Mouse (Mus musculus): ENCODE measurements around the gene Olfr917. TPM values are rescaled to one million over a fixed set of nuclear protein-coding genes. Genes with fewer than 3 reads are reported as not detected.

Gene Olfr917
- polyA plus RNA-seq (2016; fragmentation: Nextera tagmentation; extraction: Ambion mirVana): not detected in 2 replicates

- DNase-seq (ENCODE audit: extremely low spot score, low spot score): no peak
- H3K27ac ChIP-seq: no peak within 1 kb of the TSS
- 94% methylated on average over 1 of the region's 1 CpGs for WGBS
- H3K27me3 ChIP-seq (ENCODE audit: poor library complexity, severe bottlenecking): no peaks in the 10 kb centered on the region
- no peaks in the 10 kb centered on the region for H3K36me3 ChIP-seq (replicated peaks)
- no peaks in the 10 kb centered on the region for H3K4me1 ChIP-seq
- H3K4me3 ChIP-seq: no peak within 1 kb of the TSS
- H3K9me3 ChIP-seq: no peaks in the 10 kb centered on the region
Observed at GRCm38 (mm10) chr9:38665742-38666141, at the start of gene Olfr917. TSS of gene Olfr917 (minus strand) at chr9:38665842.

DNA sequence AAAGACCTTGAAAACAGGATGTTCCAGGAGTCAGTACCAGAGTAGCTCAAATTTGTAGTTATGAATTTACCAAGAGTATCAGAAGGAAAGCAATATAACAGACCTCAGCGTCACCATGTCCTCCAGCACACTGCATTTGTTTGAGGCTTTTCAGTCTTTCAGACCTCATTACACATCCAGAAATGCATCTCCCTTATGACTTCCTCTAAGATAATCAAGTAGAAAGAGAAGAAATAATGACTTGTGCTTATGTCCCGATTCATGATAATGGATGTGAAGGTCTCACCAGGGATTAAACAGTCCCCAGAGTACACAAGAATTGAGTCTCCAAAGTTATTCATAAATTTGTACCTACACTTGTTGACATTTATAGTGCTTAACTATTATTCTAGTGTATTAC lies 8.9 kb upstream of the Olfr917 start, which contains the start of gene Olfr918:
Gene Olfr918 (minus strand): TSS at position 101 of the 400 bp plus-strand sequence.
- no peak within 1 kb of the TSS for H3K27ac ChIP-seq
- H3K4me3 ChIP-seq: no peak within 1 kb of the TSS
- DNase-seq (ENCODE audit: extremely low spot score, low spot score): no peak
- WGBS: 97% methylated on average over 2 of the region's 2 CpGs
- no peaks in the 10 kb centered on the region for H3K4me1 ChIP-seq
- H3K9me3 ChIP-seq: no peaks in the 10 kb centered on the region
- no peaks in the 10 kb centered on the region for H3K36me3 ChIP-seq (replicated peaks)
- H3K27me3 ChIP-seq (ENCODE audit: poor library complexity, severe bottlenecking): no peaks in the 10 kb centered on the region

DNA sequence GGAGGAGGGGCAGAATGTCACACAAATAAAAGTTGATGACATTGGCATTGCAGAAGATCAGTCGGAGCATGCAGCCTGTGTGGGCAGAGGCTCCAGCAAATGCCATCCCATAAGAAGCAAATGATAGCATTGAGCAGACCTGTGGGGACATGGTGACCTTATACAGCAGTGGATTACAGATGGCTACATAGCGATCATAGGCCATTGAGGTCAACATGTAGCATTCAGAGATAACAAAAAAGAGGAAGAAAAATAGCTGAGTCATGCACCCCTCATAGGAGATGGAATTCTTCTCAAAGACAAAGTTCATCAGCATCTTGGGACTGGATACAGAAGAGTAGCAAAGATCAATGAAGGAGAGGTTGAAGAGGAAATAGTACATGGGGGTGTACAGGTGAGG lies 7.2 kb upstream of the Olfr917 start:
- Histone ChIP-seq H3K27me3 (ENCODE audit: poor library complexity, severe bottlenecking) (no peaks in the 10 kb centered on the region), H3K9me3 (no peaks in the 10 kb centered on the region), H3K4me3 (no peak overlapping the region), H3K27ac (no peak overlapping the region), H3K36me3 (replicated peaks) (no peaks in the 10 kb centered on the region), H3K4me1 (no peaks in the 10 kb centered on the region)
- no peak for DNase-seq (ENCODE audit: extremely low spot score, low spot score)
- WGBS: 90% methylated on average over 2 of the region's 2 CpGs

- no peak for DNase-seq (ENCODE audit: extremely low spot score, low spot score)
- Histone ChIP-seq H3K4me1 (no peaks in the 10 kb centered on the region), H3K9me3 (no peaks in the 10 kb centered on the region), H3K4me3 (no peak within 1 kb of the TSS), H3K27ac (no peak within 1 kb of the TSS), H3K27me3 (ENCODE audit: poor library complexity, severe bottlenecking) (no peaks in the 10 kb centered on the region), H3K36me3 (replicated peaks) (no peaks in the 10 kb centered on the region)
- 77% methylated on average over 1 of the region's 1 CpGs for whole genome bisulfite sequencing
Observed at GRCm38 (mm10) chr9:38659775-38660174, 5.9 kb downstream of the Olfr917 start, which contains the start of gene Olfr916. TSS of gene Olfr916 (minus strand) at chr9:38659875.

- H3K27ac ChIP-seq: no peak overlapping the region
- WGBS: 85% methylated on average over 4 of the region's 4 CpGs
- no peak for DNase-seq (ENCODE audit: extremely low spot score, low spot score)
Observed at GRCm38 (mm10) chr9:38632406-38632805, 33.2 kb downstream of the Olfr917 start.

More at GRCm38 (mm10) chr9:38632406-38632805, 33.2 kb downstream of the Olfr917 start:
- Histone ChIP-seq H3K4me1 (no peaks in the 10 kb centered on the region), H3K27me3 (ENCODE audit: poor library complexity, severe bottlenecking) (no peaks in the 10 kb centered on the region), H3K9me3 (peaks cover 8% of the 10 kb centered on the region), H3K4me3 (no peak overlapping the region), H3K36me3 (replicated peaks) (no peaks in the 10 kb centered on the region)

Other genes starting within 250 kb of the Olfr917 start
- gene Olfr901, start 236.4 kb downstream of the Olfr917 start, polyA plus RNA-seq (2016; fragmentation: Nextera tagmentation; extraction: Ambion mirVana): not detected in 2 replicates
- not detected in 2 replicates for gene Olfr902, start 218.2 kb downstream of the Olfr917 start, polyA plus RNA-seq (2016; fragmentation: Nextera tagmentation; extraction: Ambion mirVana)
- not detected in 2 replicates for gene Olfr904, start 202.7 kb downstream of the Olfr917 start, polyA plus RNA-seq (2016; fragmentation: Nextera tagmentation; extraction: Ambion mirVana)
- not detected in 2 replicates for gene Olfr905, start 194.7 kb downstream of the Olfr917 start, polyA plus RNA-seq (2016; fragmentation: Nextera tagmentation; extraction: Ambion mirVana)
- not detected in 2 replicates for gene Olfr906, start 178.8 kb downstream of the Olfr917 start, polyA plus RNA-seq (2016; fragmentation: Nextera tagmentation; extraction: Ambion mirVana)
- not detected in 2 replicates for gene Olfr907, start 170.0 kb downstream of the Olfr917 start, polyA plus RNA-seq (2016; fragmentation: Nextera tagmentation; extraction: Ambion mirVana)
- gene Olfr911-ps1, start 144.3 kb downstream of the Olfr917 start, polyA plus RNA-seq (2016; fragmentation: Nextera tagmentation; extraction: Ambion mirVana): not detected in 2 replicates
- not detected in 2 replicates for gene Olfr910, start 128.0 kb downstream of the Olfr917 start, polyA plus RNA-seq (2016; fragmentation: Nextera tagmentation; extraction: Ambion mirVana)
- not detected in 2 replicates for gene Olfr912, start 85.7 kb downstream of the Olfr917 start, polyA plus RNA-seq (2016; fragmentation: Nextera tagmentation; extraction: Ambion mirVana)
- gene Olfr913, start 73.1 kb downstream of the Olfr917 start, polyA plus RNA-seq (2016; fragmentation: Nextera tagmentation; extraction: Ambion mirVana): not detected in 2 replicates
- not detected in 2 replicates for gene Olfr914, start 60.7 kb downstream of the Olfr917 start, polyA plus RNA-seq (2016; fragmentation: Nextera tagmentation; extraction: Ambion mirVana)
- gene Olfr916, start 6.0 kb downstream of the Olfr917 start, polyA plus RNA-seq (2016; fragmentation: Nextera tagmentation; extraction: Ambion mirVana): not detected in 2 replicates
- gene Olfr918, start 8.8 kb upstream of the Olfr917 start, polyA plus RNA-seq (2016; fragmentation: Nextera tagmentation; extraction: Ambion mirVana): not detected in 2 replicates
- gene Olfr919, start 37.8 kb upstream of the Olfr917 start, polyA plus RNA-seq (2016; fragmentation: Nextera tagmentation; extraction: Ambion mirVana): not detected in 2 replicates
- gene Vwa5a, start 52.4 kb upstream of the Olfr917 start, polyA plus RNA-seq (2016; fragmentation: Nextera tagmentation; extraction: Ambion mirVana): 5.0 and 5.1 TPM in 2 replicates
- not detected in 2 replicates for gene Olfr920, start 86.5 kb upstream of the Olfr917 start, polyA plus RNA-seq (2016; fragmentation: Nextera tagmentation; extraction: Ambion mirVana)
- gene Olfr921, start 107.2 kb upstream of the Olfr917 start, polyA plus RNA-seq (2016; fragmentation: Nextera tagmentation; extraction: Ambion mirVana): not detected in 2 replicates
- not detected in 2 replicates for gene Olfr922, start 148.8 kb upstream of the Olfr917 start, polyA plus RNA-seq (2016; fragmentation: Nextera tagmentation; extraction: Ambion mirVana)
- gene Olfr923, start 160.7 kb upstream of the Olfr917 start, polyA plus RNA-seq (2016; fragmentation: Nextera tagmentation; extraction: Ambion mirVana): not detected in 2 replicates
- not detected in 2 replicates for gene Olfr924, start 178.6 kb upstream of the Olfr917 start, polyA plus RNA-seq (2016; fragmentation: Nextera tagmentation; extraction: Ambion mirVana)
- not detected in 2 replicates for gene Olfr26, start 189.2 kb upstream of the Olfr917 start, polyA plus RNA-seq (2016; fragmentation: Nextera tagmentation; extraction: Ambion mirVana)
- gene Olfr926, start 211.3 kb upstream of the Olfr917 start, polyA plus RNA-seq (2016; fragmentation: Nextera tagmentation; extraction: Ambion mirVana): not detected in 2 replicates

Measured in forebrain, embryonic 10.5 days (tissue).